Mouse (Mus musculus) yolk sac, embryonic 10.5 days (tissue): Measurements from ENCODE around the gene Sort1.

Experiments used
- DNase-seq: peaks from one replicate; pipeline ENCODE4 v3.0.0-alpha.2; 2017; ENCODE audit warnings: low spot score

Sort1 gene

DNA sequence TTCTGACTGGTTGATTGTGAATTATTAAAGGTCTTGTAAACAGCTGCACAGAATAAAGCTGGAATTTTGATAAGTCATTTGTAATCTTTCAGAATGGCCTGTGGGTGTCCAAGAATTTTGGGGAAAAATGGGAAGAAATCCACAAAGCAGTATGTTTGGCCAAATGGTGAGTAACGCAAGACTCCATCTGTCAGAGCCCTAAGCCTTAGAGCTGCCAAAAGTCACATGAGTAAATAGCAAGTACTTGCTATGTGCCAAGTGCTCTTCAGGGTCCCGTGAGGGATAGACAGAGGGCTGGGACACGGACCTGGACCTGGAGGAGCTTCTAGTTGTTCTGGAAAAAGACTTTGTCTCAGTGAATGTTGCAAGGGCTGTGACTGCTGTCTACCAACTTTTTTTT is 44.0 kb downstream of the Sort1 start:
- DNase-seq = no peak

DNA sequence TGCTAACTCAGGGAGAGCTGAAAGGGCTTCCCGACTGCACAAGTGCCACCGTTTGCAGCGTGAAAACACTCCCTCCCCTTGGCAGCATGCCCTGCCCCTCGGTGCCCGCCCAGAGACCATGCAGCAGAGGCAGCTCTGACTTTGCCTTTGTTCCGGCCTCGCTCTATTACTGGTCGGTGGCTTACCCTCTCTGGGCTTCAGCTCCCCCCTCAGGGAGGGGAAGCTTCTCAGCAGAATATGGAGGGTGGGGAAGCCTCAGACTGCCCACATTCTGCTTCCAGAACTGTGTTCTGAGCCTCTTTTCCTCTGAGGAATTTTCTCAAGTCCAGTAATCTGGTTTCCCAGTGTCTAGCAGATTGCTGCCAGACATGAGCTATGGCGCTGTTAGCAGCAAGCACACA is 44.6 kb downstream of the Sort1 start:
- DNase-seq = no peak

DNA sequence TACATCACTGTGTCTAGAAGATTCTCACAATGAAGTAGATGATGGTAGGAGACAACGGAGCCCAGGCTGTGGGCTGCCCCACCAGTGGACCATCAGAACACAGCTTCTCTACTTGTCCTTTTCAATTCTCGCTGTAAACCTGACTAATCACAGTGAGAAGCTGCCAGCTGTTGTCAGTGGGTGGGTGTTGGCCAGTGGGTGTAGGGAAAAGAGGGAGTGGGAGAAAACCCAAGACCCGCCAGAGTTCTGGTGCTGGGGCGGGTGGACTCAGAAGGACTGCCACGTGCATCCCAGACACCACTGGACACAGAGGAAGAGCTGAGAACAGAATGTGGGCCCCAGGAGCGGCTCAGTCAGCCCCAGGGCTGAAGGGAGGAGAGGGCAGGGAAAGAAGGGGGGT is 46.9 kb downstream of the Sort1 start:
- DNase-seq = no peak

DNA sequence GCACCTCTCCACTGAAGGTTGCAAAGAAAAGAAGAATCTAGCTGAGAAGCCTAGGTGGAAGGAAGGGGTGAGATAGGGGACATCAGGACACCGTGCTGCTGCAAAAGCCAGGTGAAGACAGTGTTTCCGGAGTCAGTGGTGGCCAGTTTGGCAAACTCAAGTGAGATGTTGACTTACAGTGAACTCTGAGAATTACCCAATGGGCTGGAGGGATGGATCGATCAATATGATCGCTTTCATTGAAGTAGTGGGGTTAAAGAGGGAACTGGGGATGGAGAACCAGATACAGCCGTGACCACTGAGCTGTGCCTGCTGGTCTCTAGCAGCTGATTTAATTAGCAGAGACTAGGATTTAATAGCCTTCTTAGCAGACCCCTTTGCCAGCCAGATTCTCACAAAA is 53.0 kb downstream of the Sort1 start:
- DNase-seq = no peak

DNA sequence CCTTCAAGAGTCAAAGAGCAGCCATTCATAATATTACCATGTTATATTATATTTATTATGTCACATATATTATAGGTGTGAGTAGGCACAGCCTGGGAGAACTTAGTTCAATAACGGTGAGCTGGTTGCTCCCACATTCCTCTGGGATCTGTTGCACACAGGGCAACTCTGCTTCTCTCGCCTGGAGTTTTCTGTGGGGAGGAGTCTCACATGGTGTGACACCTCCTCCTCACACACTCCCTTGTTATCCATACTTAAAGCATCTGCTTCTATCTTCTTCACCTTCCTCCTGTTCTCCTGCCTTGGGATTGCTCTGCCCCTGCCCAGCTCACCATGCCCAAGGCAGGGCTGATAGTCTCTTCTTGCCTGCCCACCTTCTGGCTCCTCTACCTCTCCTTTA is 57.2 kb downstream of the Sort1 start:
- no peak for DNase-seq

DNA sequence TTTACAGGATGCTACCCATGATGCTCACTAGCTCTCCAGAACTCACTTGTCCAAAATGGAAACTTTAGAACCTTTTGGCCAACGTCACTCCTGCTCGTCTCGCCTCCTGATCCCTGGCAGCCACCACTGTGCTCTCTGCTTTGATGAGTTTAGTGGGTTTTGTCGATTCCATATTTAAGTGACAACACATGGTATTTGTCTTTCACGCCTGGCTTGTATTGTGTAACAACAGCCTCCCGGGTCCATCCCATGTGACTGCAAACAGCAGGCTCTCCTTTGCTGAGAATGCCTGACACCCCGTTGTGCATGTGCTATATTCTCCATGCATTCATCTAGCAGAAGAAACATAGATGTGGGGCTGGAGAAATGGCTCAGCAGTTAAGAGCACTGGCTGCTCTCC is 58.3 kb downstream of the Sort1 start:
- no peak for DNase-seq

DNA sequence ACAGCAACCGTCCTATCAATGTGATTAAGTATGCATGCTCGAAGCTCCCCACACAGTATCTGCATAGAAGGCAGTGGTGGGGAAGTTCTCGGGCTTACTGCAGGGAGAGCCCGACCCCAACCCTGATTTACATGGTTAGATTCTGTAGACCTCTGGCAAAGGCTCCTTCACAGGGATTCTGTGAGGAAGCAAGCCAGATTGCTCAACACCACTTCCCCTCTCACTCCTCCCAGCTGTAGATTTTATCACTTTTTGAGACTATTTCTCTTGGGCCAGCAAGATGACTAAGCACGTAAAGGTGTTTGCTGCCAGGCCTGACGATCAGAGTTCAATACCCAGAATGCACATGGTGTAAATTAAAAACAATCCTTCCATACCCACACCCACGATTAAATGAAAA is 62.0 kb downstream of the Sort1 start:
- DNase-seq = no peak

DNA sequence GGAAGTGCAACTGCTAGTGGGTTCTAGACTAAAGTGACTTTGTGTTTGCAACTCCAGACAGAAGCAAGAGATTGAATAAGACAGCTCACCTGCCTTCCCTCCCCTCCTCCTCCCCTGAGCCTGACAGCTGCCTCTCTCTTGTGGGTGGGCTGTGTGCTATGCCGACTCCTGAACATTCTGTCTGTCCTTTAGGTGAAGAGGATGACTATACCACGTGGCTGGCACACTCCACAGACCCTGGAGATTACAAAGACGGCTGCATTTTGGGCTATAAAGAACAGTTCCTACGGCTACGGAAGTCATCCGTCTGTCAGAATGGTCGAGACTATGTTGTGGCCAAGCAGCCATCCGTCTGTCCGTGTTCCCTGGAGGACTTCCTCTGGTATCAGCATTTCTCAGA is 64.5 kb downstream of the Sort1 start:
- no peak for DNase-seq

DNA sequence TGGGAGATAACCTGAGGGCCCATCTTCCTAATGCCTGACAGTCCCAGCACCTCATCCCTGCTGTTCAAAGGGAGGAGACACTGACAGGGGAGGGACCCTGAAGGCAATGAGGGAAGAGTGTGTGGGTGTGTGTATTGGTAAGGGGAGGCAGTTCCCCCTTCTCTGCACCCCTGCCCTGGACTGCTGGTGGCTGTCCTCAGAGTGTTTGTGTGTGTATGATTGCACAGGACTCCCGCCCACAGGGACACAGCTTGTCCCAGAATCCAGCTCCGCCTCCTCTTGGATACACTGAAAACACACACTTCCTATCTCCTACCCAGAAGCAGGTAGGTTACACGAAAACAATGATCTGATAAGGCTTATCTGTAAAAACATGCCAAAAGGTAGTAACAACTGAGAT is 71.4 kb downstream of the Sort1 start:
- DNase-seq = no peak

DNA sequence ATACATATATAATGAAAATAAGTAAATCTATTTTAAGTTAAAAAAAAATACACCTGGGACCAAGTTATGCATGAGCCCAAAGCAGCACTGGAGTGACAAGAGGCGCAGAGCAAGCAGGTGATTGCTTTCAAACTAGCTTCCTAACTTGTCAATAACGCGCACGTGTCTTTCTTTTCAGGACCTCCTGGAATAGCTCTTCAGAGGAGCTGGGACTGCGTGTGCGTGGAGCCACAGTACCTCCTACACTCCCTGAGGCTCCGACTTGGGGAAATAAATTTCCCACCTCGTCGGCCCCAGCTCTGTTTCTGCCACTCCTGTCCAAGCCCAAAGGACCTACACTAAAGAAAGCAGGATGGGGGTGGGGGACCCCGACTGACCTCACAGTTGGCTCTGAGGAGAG is 73.2 kb downstream of the Sort1 start:
- DNase-seq = no peak

DNA sequence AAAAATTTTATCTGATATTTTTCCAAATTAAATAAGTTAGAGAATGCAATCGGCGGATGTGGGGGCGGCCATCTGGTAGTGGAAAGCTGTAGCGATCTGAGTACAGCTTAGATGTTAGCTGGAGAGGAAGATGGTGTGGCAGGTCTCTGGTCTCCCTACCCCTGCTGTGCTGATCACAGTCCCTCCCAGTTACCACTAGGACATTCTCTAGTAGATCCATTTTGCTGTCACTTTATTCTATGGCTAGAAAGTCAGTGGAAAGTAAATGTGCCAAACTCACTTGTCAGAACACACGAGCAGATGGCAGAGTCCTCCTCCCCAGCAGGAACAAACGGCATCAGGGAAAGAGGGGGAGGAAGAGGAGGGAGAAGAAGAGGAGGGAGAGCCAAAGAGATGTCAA is 74.6 kb downstream of the Sort1 start:
- DNase-seq = no peak

DNA sequence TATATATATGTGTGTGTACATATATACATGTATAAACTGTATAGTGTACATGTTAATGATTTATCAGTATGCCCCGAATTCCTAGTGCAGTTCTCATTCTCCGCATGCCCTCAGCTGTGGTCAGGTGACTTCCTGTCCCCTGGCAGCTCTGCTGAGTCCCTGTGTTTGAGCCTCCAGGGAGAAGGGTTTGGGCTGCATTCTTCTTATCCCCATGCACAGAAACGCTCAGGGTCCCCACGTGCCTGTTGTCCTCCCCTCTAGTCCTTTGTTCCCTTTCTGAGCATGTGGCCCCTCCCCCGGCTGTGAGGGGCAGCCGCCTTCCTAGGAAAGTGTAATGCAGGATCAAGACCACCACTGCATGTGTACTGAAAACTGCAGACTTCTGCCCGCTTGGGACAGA is 77.0 kb downstream of the Sort1 start:
- DNase-seq = no peak

DNA sequence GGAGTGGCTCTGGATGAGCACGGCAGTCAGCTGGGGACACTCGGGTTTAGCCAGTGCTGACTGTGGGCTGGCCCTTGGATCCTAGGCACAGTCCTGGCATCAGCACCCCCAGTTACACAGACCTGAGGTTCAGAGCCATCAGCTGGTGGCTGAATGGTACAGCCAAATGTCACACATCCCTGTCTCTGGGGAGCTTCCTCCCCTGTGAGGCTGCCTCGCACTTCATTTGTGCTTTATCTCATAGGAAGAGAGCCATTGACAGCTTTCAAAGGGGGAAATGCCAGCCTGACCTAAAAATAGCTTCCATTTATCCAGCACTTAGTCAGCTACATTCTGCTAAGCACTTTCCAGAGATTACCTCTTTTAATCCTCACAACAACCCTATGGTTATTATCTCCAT is 79.7 kb downstream of the Sort1 start:
- no peak for DNase-seq

DNA sequence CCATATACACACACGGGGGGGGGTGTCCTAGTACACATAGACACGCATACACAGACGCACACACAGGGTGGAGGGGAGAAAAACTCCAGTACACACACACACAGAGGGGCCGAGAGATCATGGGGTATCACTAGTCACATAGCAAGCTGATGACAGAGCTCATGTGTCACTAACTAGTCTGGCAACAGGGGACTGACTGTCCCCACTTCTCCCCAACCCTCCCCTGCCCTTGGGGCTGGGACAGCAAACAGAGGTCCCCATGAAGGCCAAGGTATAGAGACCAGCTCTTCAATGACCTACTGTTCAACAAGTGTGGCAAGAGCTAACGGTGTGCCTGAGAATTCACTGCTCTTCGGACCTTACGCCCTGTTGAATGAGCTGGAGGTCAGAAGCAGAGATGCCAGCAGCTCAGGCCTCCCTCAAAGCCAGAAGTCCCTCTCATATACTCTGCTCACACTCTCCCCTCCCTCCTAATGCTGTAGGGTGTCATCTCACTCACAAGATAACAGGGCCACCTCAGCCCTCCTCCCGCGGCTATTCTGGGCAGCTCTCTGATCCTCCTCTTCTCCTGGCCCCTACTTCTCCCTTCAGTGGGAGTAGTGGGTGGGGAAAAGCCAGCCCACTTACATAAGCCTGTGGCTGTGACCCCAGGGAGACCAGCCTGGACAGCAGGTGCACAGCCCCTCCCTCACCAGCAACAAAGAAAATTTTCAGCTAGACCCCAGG is 80.6 kb downstream of the Sort1 start, which contains the start of gene Mybphl:
Gene Mybphl (plus strand): TSS at position 642 of the 726 bp plus-strand sequence.
- DNase-seq = no peak

DNA sequence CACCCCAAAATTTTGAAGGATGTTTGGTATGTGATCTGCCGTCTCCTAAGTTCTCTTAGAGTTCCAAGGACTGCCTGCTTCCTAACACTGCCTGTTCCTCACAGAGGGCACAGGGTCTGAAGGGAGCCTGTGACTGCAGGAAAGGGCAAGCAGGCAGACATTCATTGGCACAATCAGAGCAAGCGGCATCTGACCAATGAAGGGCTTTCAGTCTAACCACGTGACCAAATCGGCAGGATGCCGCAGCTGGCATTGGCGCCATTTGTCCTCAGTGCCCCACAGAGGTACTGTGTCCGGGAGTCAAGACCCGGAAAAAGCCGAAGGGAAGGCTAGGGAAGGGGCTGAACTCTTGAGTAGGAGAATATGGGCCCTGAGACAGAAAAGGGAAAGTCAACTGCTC is 83.3 kb downstream of the Sort1 start:
- DNase-seq = no peak

DNA sequence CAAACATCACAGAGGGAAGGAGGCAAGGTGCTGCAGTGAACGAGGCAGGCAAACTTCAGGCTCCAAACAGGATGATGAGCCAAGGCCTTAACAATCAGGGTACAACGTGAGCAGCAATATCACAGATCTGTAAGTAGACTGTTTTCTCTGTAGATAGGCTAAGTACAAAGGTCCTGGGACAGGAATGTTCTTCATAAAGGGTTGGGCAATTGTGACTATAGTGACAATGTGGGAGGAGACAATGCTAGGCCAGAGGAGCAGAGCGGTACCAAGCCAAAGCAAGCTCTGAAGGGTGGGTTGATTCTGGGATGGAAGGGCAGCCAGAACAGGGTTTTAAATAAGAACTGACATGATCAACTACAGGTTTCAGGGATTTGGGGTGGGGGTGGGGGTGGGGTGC is 83.9 kb downstream of the Sort1 start:
- no peak for DNase-seq

DNA sequence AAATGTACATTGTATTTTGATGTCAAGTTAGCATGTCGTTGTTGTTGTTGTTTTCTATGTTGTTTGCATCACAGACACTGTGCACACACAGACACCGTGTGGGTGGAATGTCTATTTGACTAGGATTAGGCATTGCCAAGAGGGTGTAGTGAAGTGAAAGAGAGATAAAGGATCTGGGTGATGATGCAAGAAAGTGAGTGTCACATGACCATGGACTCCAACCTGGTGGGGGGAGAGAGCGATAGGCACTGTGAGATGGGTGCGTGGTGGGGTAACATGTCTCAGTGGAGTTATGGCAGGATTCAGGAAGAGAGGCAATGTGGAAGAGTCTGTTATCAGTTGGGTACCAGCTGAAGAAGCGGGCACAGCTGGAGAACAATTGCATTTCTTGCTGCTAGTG is 84.8 kb downstream of the Sort1 start:
- DNase-seq = no peak

DNA sequence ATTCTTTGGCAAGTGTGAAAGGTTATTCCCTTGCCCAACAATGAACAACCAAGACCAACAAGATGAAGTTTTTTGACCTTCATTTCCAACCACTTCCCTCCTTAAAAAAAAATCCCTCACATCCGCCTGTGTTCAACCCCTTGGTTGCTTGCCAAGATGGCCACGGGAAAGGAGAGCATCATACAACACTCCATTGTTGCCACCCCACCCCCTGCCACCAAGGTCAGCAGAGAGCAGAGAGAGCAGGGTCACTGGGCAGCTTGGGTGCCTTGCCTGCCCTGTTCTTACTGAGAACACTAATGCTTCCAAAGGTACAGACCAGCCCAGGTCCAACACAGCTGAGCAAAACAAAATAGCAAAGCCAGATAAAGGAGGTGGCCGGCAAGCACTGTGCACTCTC is 88.4 kb downstream of the Sort1 start:
- DNase-seq = no peak

DNA sequence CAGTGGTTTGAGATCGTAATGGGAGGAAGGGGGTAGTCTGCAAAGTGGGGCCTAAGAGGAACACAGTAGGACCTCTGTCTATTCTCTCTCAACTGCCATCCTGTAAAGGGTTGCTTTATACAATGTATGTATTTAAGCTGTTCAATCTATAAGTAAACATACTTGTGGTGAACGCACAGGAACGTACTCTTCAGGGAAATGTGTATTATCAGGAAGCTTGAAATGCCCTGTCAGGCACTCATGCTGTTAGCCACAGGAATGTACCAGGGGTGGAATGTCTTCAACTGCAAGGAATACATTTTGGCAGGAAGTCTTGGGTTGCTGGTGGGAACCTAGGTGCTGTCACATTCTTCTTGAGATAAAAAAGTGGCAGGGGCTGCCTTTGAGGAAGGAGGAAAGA is 88.8 kb downstream of the Sort1 start:
- DNase-seq = no peak

DNA sequence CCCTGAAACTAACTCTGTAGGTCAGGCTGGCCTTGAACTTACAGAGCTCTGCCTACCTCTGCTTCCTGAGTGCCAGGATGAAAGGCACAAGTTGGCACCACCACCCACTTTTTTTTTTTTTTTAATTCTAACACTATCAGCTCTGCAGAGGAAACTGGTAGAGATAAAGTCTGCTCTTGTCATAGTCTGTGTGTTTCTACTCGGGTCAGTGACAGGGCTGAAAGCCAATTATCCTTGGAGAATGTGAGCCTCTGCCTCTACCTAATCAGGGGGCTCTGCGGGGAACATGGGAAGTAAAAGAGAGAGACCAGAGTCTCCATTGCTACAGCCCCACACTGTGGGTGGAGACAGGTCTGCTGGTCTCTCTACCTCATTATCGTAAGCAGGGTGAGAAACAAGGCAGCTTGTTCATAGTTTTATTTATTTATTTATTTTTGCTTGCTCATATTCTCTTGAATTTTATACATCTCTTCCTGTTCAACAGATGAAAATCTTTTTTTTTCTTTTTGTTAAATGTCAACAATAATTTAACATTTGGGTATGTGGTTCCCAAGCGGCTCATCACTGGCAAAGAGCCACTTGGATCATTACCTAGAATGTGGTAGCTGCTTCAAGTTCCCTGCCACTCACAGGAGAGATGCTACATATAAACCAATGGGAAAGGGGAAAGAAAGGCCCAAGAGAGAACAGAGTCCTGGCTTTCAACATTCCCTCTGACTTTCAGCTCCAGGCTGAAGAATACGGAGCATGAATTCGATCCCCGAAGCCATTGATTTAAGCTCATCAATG is 95.2 kb downstream of the Sort1 start:
- DNase-seq = no peak

DNA sequence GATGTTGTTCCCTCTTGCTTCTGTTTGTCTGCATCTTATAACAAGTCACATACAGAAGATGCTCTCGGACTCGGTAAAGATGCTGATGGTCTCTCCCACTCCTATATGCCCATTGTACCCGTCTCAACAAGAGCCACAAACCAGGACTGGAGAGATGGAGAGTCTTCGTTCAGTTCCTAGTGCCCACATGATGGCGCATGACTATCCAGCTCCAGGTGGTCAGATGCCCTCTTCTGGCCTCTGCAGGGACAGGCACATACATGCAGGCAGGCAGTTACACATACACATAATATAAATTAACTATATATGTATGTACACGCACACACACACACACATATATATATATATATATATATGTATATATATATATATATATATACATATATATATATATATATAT is 96.8 kb downstream of the Sort1 start:
- DNase-seq = no peak

DNA sequence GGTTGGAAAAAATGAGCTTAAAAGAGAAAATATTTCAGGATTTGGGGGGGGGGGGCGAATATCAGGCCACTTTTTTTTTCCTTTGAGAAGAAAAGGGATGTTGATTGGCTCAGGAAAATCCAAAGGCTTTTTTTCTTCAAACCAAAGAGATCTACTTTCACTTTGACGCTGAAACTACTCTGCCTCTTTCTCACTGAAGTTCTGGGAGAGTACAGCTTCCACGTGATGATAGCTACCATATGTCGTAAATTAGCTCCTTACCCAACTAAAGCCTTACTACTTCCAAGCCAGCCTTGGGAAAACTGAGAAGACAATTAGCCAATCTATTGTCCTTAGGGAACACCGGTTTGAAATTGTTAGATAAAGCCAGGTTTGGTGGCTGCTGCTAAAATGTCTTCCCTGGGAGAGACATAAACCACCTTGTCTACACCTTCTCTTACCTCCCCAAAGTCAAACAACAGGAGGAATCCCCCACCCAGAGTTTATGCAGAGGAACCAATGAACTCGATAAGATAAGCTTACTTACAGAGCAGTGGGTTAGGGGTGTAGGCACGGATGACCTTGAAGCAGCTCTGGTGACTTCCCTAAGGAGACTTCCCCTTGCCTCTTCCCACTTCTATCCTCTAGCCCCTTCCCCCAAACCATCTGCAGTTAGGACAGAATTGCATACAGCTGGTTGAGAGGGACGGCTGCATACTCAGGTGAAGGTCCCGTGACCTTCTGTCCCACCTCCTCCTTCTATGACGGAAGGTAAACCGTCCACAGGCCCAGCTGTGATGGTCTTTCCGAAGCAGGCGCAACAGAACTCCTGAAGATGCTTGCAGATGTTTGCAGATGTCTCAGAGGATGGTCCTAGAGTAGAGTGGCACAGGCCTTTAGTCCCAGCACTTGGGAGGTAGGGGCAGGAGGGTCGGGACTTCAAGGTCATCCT is 98.3 kb downstream of the Sort1 start:
- DNase-seq = no peak
